Mouse (Mus musculus) heart, embryonic 13.5 days (tissue): ENCODE results near the gene Gm20431. TPM values are rescaled to one million over a fixed set of nuclear protein-coding genes. Genes with fewer than 3 reads are reported as not detected.

Experiments used
- ATAC-seq: fragments of 200-750 bp; cut with Nextera tagmentation; 2 replicates; pipeline ENCODE4 v1.8.0; 2017; ENCODE audit warnings: moderate TSS enrichment; ENCODE audit not compliant: insufficient number of reproducible peaks, low FRiP score, low TSS enrichment; ENCODE audit errors: extremely low read depth
- H3K27ac ChIP-seq: fragments of 300-500 bp; sonication (generic); replicated peaks from 2 replicates; pipeline ENCODE4 v1.5.1; 2015; ENCODE audit warnings: moderate library complexity, mild to moderate bottlenecking, inconsistent platforms
- H3K27me3 ChIP-seq: fragments of 300-500 bp; sonication (generic); replicated peaks from 2 replicates; pipeline ENCODE4 v1.6.1; 2015; ENCODE audit warnings: mild to moderate bottlenecking, inconsistent platforms
- H3K36me3 ChIP-seq: fragments of 300-500 bp; sonication (generic); 2 replicates; pipeline ENCODE4 v1.6.1; 2015; ENCODE audit warnings: mild to moderate bottlenecking, inconsistent platforms
- H3K4me1 ChIP-seq: fragments of 300-500 bp; sonication (generic); 2 replicates; pipeline ENCODE4 v1.6.1; 2015; ENCODE audit warnings: inconsistent platforms
- H3K4me2 ChIP-seq: fragments of 300-500 bp; sonication (generic); 2 replicates; pipeline ENCODE4 v1.6.1; 2015; ENCODE audit warnings: inconsistent platforms, mild to moderate bottlenecking, moderate library complexity
- H3K4me3 ChIP-seq: fragments of 300-500 bp; sonication (generic); 2 replicates; pipeline ENCODE4 v1.5.1; 2015; ENCODE audit warnings: moderate library complexity, mild to moderate bottlenecking, inconsistent platforms
- H3K9ac ChIP-seq: fragments of 300-500 bp; sonication (generic); 2 replicates; pipeline ENCODE4 v1.6.1; 2015; ENCODE audit warnings: inconsistent platforms, mild to moderate bottlenecking, moderate library complexity
- H3K9me3 ChIP-seq: fragments of 300-500 bp; sonication (generic); 2 replicates; pipeline ENCODE4 v1.6.1; 2016; ENCODE audit warnings: inconsistent platforms
- WGBS: fragments of 180-500 bp; shearing (Covaris S2); methylation state at CpG from one replicate; pipeline ENCODE4 v1.1.7; 2015; ENCODE audit warnings: mixed read lengths; 5-methylcytosine and 5-hydroxymethylcytosine counted together
- microRNA-seq: library from miRNA; unstranded; fragments of <30 nt; microRNA quantifications from one replicate; pipeline ENCODE4, GENCODE M21; 2016
- polyA plus RNA-seq: library from polyadenylated mRNA; unstranded; fragments of >200 nt; fragmentation: Nextera tagmentation; extraction: Ambion mirVana; gene quantifications from 2 replicates; pipeline ENCODE4 v1.2.1, GENCODE M21; 2015

Gm20431 gene
- polyA plus RNA-seq, 1 experiment from 2014 or later, result 4.5 TPM

DNA sequence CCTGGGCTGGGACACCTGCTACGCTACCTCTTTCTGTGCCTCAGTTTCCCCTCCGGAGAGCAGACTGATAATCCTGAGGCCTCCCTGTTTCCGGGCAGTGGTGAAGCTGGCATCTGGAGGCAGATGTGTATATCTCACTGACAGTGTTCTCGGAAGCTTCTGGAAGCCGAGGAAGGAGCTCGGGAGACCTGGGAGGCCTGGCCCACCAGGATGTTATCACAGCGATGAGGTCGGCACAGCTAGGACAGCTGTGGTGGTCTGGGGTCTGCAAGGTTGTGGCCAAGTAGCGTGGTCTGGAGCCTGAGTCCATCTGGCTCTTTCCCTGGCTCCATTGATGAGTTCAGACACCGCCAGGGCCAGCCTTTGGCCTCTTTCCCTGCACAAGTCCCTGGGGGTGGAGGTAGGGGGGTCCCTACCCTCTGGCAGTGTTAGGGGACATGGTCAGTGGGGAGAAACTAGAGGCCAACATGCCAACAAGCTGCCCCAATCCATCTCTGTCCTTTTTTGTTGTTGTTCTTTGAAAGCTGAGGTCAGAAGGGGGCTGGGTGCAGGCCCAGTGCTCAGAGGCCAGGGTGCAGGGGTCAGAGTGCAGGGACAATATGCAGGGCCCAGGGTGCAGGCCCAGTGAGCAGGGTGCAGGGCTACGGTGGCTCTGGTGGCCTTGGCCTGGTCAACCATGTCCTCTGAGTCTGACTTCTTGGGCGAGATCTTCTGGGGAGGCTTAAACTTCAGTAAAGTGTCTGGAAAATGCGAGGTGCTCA, 96.6 kb downstream of the Gm20431 start:
- Histone ChIP-seq H3K4me3 (no peak overlapping the region), H3K27ac (peak overlapping the region; percentile 48; the same call in 1 of the 2 replicates), H3K27me3 (peaks cover 14% of the 10 kb centered on the region), H3K9me3 (no peaks in the 10 kb centered on the region), H3K4me2 (no peak overlapping the region), H3K9ac (peak overlapping the region; percentile 19; the same call in 1 of the 2 replicates), H3K4me1 (peaks cover 50% of the 10 kb centered on the region), H3K36me3 (no peaks in the 10 kb centered on the region)
- ATAC-seq, result no peak
- 71% methylated on average over 13 of the region's 13 CpGs for WGBS

DNA sequence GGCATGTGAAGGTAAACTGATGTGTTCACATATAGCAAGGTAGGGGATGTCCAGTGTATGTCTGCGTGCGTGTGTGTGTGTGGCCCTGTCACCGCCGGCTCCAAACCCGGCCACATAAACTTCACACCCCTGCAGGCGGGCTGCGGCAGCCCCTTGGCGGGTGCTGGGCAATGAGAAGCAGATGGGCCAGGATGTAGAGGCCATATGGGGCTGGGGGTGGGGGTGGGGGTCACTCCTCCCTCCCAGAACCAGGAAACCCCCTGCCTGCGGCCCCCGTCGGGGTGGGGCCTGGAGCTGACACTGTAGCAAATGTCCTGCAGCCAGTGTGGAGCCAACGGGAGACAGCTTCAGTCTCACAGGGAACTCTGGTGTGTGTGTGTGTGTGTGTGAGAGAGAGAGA, 97.6 kb downstream of the Gm20431 start:
- Histone ChIP-seq H3K27ac (0 out of 2 replicates have a peak overlapping the region, but pooled peaks have one; percentile 0), H3K4me1 (peaks cover 55% of the 10 kb centered on the region), H3K9me3 (no peaks in the 10 kb centered on the region), H3K4me3 (no peak overlapping the region), H3K4me2 (no peak overlapping the region), H3K36me3 (no peaks in the 10 kb centered on the region), H3K9ac (no peak overlapping the region), H3K27me3 (peaks cover 20% of the 10 kb centered on the region)
- WGBS, result 25% methylated on average over 12 of the region's 12 CpGs
- peak; percentile 9; the same call in 1 of the 2 replicates for ATAC-seq

DNA sequence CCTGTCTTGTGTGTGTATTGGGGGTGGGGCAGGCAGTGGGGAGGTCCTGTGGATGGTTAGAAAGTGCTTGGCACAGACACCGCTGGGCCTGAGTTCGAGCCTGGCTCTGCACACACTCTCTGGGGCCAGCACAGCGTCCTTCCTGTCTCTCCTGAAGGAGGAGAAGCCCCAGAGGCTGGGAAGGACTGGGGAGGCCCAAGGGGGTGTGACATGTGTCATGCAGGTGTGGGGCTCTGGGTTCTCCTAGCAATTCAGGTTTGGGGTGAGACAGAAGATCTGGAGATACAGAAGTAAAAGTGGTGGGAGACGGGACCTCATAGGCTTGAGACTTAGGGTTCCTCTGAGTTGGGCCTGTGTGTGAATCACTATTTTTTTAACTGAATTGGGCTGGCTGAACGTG, 98.3 kb downstream of the Gm20431 start:
- Histone ChIP-seq H3K4me1 (peaks cover 59% of the 10 kb centered on the region), H3K36me3 (no peaks in the 10 kb centered on the region), H3K27me3 (peaks cover 20% of the 10 kb centered on the region), H3K9ac (no peak overlapping the region), H3K4me3 (no peak overlapping the region), H3K4me2 (no peak overlapping the region), H3K27ac (no peak overlapping the region), H3K9me3 (no peaks in the 10 kb centered on the region)
- no peak for ATAC-seq
- WGBS, result 64% methylated on average over 5 of the region's 5 CpGs

GRCm38 (mm10) chr2:167562101-167562500, 99.2 kb downstream of the Gm20431 start:
- no peak overlapping the region for H3K4me2 ChIP-seq
- H3K27ac ChIP-seq, result peak overlapping the region; percentile 73
- no peaks in the 10 kb centered on the region for H3K9me3 ChIP-seq
- WGBS, result 22% methylated on average over 8 of the region's 8 CpGs
- no peak for ATAC-seq
- peak overlapping the region; percentile 21; the same call in 1 of the 2 replicates for H3K9ac ChIP-seq
- H3K27me3 ChIP-seq, result peaks cover 20% of the 10 kb centered on the region
- peaks cover 59% of the 10 kb centered on the region for H3K4me1 ChIP-seq
- no peaks in the 10 kb centered on the region for H3K36me3 ChIP-seq
- H3K4me3 ChIP-seq, result no peak overlapping the region

- Histone ChIP-seq H3K36me3 (no peaks in the 10 kb centered on the region), H3K4me2 (peak overlapping the region; percentile 61), H3K4me3 (peak overlapping the region; percentile 34), H3K9me3 (no peaks in the 10 kb centered on the region), H3K4me1 (peaks cover 45% of the 10 kb centered on the region), H3K9ac (peak overlapping the region; percentile 75), H3K27ac (0 out of 2 replicates have a peak overlapping the region, but pooled peaks have one; percentile 1), H3K27me3 (peaks cover 20% of the 10 kb centered on the region)
- ATAC-seq, result no peak
- 12% methylated on average over 27 of the region's 27 CpGs for WGBS
Observed at GRCm38 (mm10) chr2:167559413-167559812, 101.9 kb downstream of the Gm20431 start.

Small RNA genes lying within 50 kb of the gene (microRNA-seq; reads per million reads assigned to microRNA genes)
- not detected for gene Gm22355

Other genes with a start within 250 kb of the Gm20431 start
- gene Slc9a8, start 239.8 kb downstream of the Gm20431 start, polyA plus RNA-seq, result 17.4 and 18.7 TPM in 2 replicates
- gene Rnf114, start 168.9 kb downstream of the Gm20431 start, polyA plus RNA-seq, result 58.0 and 65.0 TPM in 2 replicates
- 13.5 and 14.6 TPM in 2 replicates for gene Spata2, start 168.6 kb downstream of the Gm20431 start, polyA plus RNA-seq
- gene Snai1, start 123.3 kb downstream of the Gm20431 start, polyA plus RNA-seq, result 17.3 and 17.6 TPM in 2 replicates
- gene Ube2v1, start 29.4 kb downstream of the Gm20431 start, polyA plus RNA-seq, result 216 and 229 TPM in 2 replicates
- 2.0 and 4.5 TPM in 2 replicates for gene Cebpb, start 27.4 kb upstream of the Gm20431 start, polyA plus RNA-seq
- 37.4 and 37.6 TPM in 2 replicates for gene Tmem189, start 28.3 kb upstream of the Gm20431 start, polyA plus RNA-seq